Mouse (Mus musculus): ENCODE measurements at regions not wholly inside any gene's neighbourhood (a gene's known extent, or its start where the extent isn't known, plus 50 kb on each side); places are given as distances from the start of the nearest gene placed in this dataset.

- Histone ChIP-seq H3K9ac (ENCODE audit: low read depth, low read length) (no peak overlapping the region), H3K4me2 (ENCODE audit: low read depth, low read length) (no peak overlapping the region), H3K27ac (ENCODE audit: low read length) (no peak overlapping the region), H3K36me3 (ENCODE audit: control insufficient read depth, insufficient read depth) (no peaks in the 10 kb centered on the region), H3K27me3 (ENCODE audit: control insufficient read depth, insufficient read depth, low read depth, low read length) (no peaks in the 10 kb centered on the region), H3K4me1 (ENCODE audit: control insufficient read depth, low read depth, low read length) (no peaks in the 10 kb centered on the region), H3K9me3 (replicated peaks; ENCODE audit: control insufficient read depth, low read length) (no peaks in the 10 kb centered on the region), H3K4me3 (ENCODE audit: low read depth, low read length) (no peak overlapping the region)
- ATAC-seq (ENCODE audit: low read depth): no peak
- 22% methylated on average over 4 of the region's 4 CpGs for WGBS (ENCODE audit: insufficient replicate concordance)
Observed at GRCm38 (mm10) chr10:119040205-119040604, 170.2 kb upstream of the Dyrk2 start.

- 15% methylated on average over 3 of the region's 3 CpGs for WGBS (ENCODE audit: insufficient replicate concordance)
- ATAC-seq (ENCODE audit: low read depth): no peak
- Histone ChIP-seq H3K36me3 (ENCODE audit: control insufficient read depth, insufficient read depth) (no peaks in the 10 kb centered on the region), H3K27me3 (ENCODE audit: control insufficient read depth, insufficient read depth, low read depth, low read length) (no peaks in the 10 kb centered on the region), H3K9ac (ENCODE audit: low read depth, low read length) (no peak overlapping the region), H3K4me2 (ENCODE audit: low read depth, low read length) (no peak overlapping the region), H3K9me3 (replicated peaks; ENCODE audit: control insufficient read depth, low read length) (no peaks in the 10 kb centered on the region), H3K4me1 (ENCODE audit: control insufficient read depth, low read depth, low read length) (no peaks in the 10 kb centered on the region), H3K27ac (ENCODE audit: low read length) (no peak overlapping the region), H3K4me3 (ENCODE audit: low read depth, low read length) (no peak overlapping the region)
Observed at GRCm38 (mm10) chr10:119039732-119040131, 169.7 kb upstream of the Dyrk2 start.

GRCm38 (mm10) chr10:119038991-119039390, 169.0 kb upstream of the Dyrk2 start:
- H3K27ac ChIP-seq (ENCODE audit: low read length): no peak overlapping the region
- 72% methylated on average over 6 of the region's 6 CpGs for WGBS (ENCODE audit: insufficient replicate concordance)
- no peak overlapping the region for H3K4me3 ChIP-seq (ENCODE audit: low read depth, low read length)
- no peak overlapping the region for H3K4me2 ChIP-seq (ENCODE audit: low read depth, low read length)
- ATAC-seq (ENCODE audit: low read depth): no peak
- H3K9me3 ChIP-seq (replicated peaks; ENCODE audit: control insufficient read depth, low read length): no peaks in the 10 kb centered on the region
- H3K4me1 ChIP-seq (ENCODE audit: control insufficient read depth, low read depth, low read length): no peaks in the 10 kb centered on the region
- no peaks in the 10 kb centered on the region for H3K27me3 ChIP-seq (ENCODE audit: control insufficient read depth, insufficient read depth, low read depth, low read length)
- H3K9ac ChIP-seq (ENCODE audit: low read depth, low read length): no peak overlapping the region
- H3K36me3 ChIP-seq (ENCODE audit: control insufficient read depth, insufficient read depth): no peaks in the 10 kb centered on the region

- Histone ChIP-seq H3K27ac (ENCODE audit: low read length) (no peak overlapping the region), H3K9ac (ENCODE audit: low read depth, low read length) (no peak overlapping the region), H3K4me3 (ENCODE audit: low read depth, low read length) (no peak overlapping the region), H3K36me3 (ENCODE audit: control insufficient read depth, insufficient read depth) (no peaks in the 10 kb centered on the region), H3K27me3 (ENCODE audit: control insufficient read depth, insufficient read depth, low read depth, low read length) (no peaks in the 10 kb centered on the region), H3K4me2 (ENCODE audit: low read depth, low read length) (no peak overlapping the region), H3K4me1 (ENCODE audit: control insufficient read depth, low read depth, low read length) (no peaks in the 10 kb centered on the region), H3K9me3 (replicated peaks; ENCODE audit: control insufficient read depth, low read length) (no peaks in the 10 kb centered on the region)
- ATAC-seq (ENCODE audit: low read depth): no peak
- 22% methylated on average over 8 of the region's 8 CpGs for WGBS (ENCODE audit: insufficient replicate concordance)
Observed at GRCm38 (mm10) chr10:119037781-119038180, 167.8 kb upstream of the Dyrk2 start.

GRCm38 (mm10) chr10:119035863-119036262, 165.9 kb upstream of the Dyrk2 start:
- H3K27me3 ChIP-seq (ENCODE audit: control insufficient read depth, insufficient read depth, low read depth, low read length): no peaks in the 10 kb centered on the region
- H3K4me1 ChIP-seq (ENCODE audit: control insufficient read depth, low read depth, low read length): no peaks in the 10 kb centered on the region
- ATAC-seq (ENCODE audit: low read depth): no peak
- no peaks in the 10 kb centered on the region for H3K9me3 ChIP-seq (replicated peaks; ENCODE audit: control insufficient read depth, low read length)
- H3K27ac ChIP-seq (ENCODE audit: low read length): no peak overlapping the region
- H3K4me3 ChIP-seq (ENCODE audit: low read depth, low read length): no peak overlapping the region
- no peaks in the 10 kb centered on the region for H3K36me3 ChIP-seq (ENCODE audit: control insufficient read depth, insufficient read depth)
- no peak overlapping the region for H3K4me2 ChIP-seq (ENCODE audit: low read depth, low read length)
- H3K9ac ChIP-seq (ENCODE audit: low read depth, low read length): no peak overlapping the region
- WGBS (ENCODE audit: insufficient replicate concordance): 68% methylated on average over 5 of the region's 5 CpGs

- H3K27me3 ChIP-seq (ENCODE audit: control insufficient read depth, insufficient read depth, low read depth, low read length): no peaks in the 10 kb centered on the region
- H3K4me3 ChIP-seq (ENCODE audit: low read depth, low read length): no peak overlapping the region
- H3K4me2 ChIP-seq (ENCODE audit: low read depth, low read length): no peak overlapping the region
- H3K4me1 ChIP-seq (ENCODE audit: control insufficient read depth, low read depth, low read length): no peaks in the 10 kb centered on the region
- WGBS (ENCODE audit: insufficient replicate concordance): 27% methylated on average over 4 of the region's 4 CpGs
- no peaks in the 10 kb centered on the region for H3K36me3 ChIP-seq (ENCODE audit: control insufficient read depth, insufficient read depth)
- H3K9me3 ChIP-seq (replicated peaks; ENCODE audit: control insufficient read depth, low read length): no peaks in the 10 kb centered on the region
- H3K9ac ChIP-seq (ENCODE audit: low read depth, low read length): no peak overlapping the region
- H3K27ac ChIP-seq (ENCODE audit: low read length): no peak overlapping the region
- ATAC-seq (ENCODE audit: low read depth): no peak
Observed at GRCm38 (mm10) chr10:119034396-119034795, 164.4 kb upstream of the Dyrk2 start.

GRCm38 (mm10) chr10:119031282-119032275, 161.6 kb upstream of the Dyrk2 start:
- 51% methylated on average over 16 of the region's 16 CpGs for WGBS (ENCODE audit: insufficient replicate concordance)

GRCm38 (mm10) chr10:119028480-119029137, 158.6 kb upstream of the Dyrk2 start:
- Histone ChIP-seq H3K27ac (ENCODE audit: low read length) (no peak overlapping the region), H3K36me3 (ENCODE audit: control insufficient read depth, insufficient read depth) (no peaks in the 10 kb centered on the region), H3K4me3 (ENCODE audit: low read depth, low read length) (no peak overlapping the region), H3K4me2 (ENCODE audit: low read depth, low read length) (no peak overlapping the region), H3K9ac (ENCODE audit: low read depth, low read length) (no peak overlapping the region), H3K9me3 (replicated peaks; ENCODE audit: control insufficient read depth, low read length) (no peaks in the 10 kb centered on the region), H3K27me3 (ENCODE audit: control insufficient read depth, insufficient read depth, low read depth, low read length) (no peaks in the 10 kb centered on the region), H3K4me1 (ENCODE audit: control insufficient read depth, low read depth, low read length) (no peaks in the 10 kb centered on the region)
- ATAC-seq (ENCODE audit: low read depth): no peak
- WGBS (ENCODE audit: insufficient replicate concordance): 33% methylated on average over 3 of the region's 3 CpGs

More at GRCm38 (mm10) chr10:119031282-119032275, 161.6 kb upstream of the Dyrk2 start:
- H3K4me1 ChIP-seq (ENCODE audit: control insufficient read depth, low read depth, low read length): no peaks in the 10 kb centered on the region
- H3K4me2 ChIP-seq (ENCODE audit: low read depth, low read length): no peak overlapping the region
- H3K4me3 ChIP-seq (ENCODE audit: low read depth, low read length): no peak overlapping the region
- ATAC-seq (ENCODE audit: low read depth): no peak
- no peak overlapping the region for H3K9ac ChIP-seq (ENCODE audit: low read depth, low read length)
- no peaks in the 10 kb centered on the region for H3K36me3 ChIP-seq (ENCODE audit: control insufficient read depth, insufficient read depth)
- no peaks in the 10 kb centered on the region for H3K9me3 ChIP-seq (replicated peaks; ENCODE audit: control insufficient read depth, low read length)
- H3K27me3 ChIP-seq (ENCODE audit: control insufficient read depth, insufficient read depth, low read depth, low read length): no peaks in the 10 kb centered on the region
- H3K27ac ChIP-seq (ENCODE audit: low read length): no peak overlapping the region

Measured in liver, embryonic 16.5 days (tissue).